Mouse (Mus musculus) telencephalon, adult 2 months (tissue): ENCODE measurements around the gene Galnt18.

Source experiments
- DNase-seq: peaks from one replicate; pipeline ENCODE4 v3.0.0-alpha.2; 2011; ENCODE audit warnings: low read depth, low spot score

Galnt18 gene

GRCm38 (mm10) chr7:111563316-111564110 is 216.3 kb downstream of the Galnt18 start:
- DNase-seq: no peak

- DNase-seq: no peak
Observed at GRCm38 (mm10) chr7:111560097-111560496, 219.7 kb downstream of the Galnt18 start.

- DNase-seq: no peak
Observed at GRCm38 (mm10) chr7:111559011-111559410, 220.8 kb downstream of the Galnt18 start.

- DNase-seq: no peak
Observed at GRCm38 (mm10) chr7:111550987-111551386, 228.8 kb downstream of the Galnt18 start.

GRCm38 (mm10) chr7:111547069-111547468 is 232.7 kb downstream of the Galnt18 start:
- peak; percentile 57 for DNase-seq

GRCm38 (mm10) chr7:111545614-111546013 is 234.2 kb downstream of the Galnt18 start:
- no peak for DNase-seq

GRCm38 (mm10) chr7:111537946-111538345 is 241.8 kb downstream of the Galnt18 start:
- no peak for DNase-seq

GRCm38 (mm10) chr7:111534826-111535405 is 244.9 kb downstream of the Galnt18 start:
- no peak for DNase-seq

GRCm38 (mm10) chr7:111528961-111529643 is 250.7 kb downstream of the Galnt18 start:
- DNase-seq: no peak

- peak; percentile 15 for DNase-seq
Observed at GRCm38 (mm10) chr7:111528462-111528861, 251.3 kb downstream of the Galnt18 start.

- DNase-seq: no peak
Observed at GRCm38 (mm10) chr7:111520881-111521280, 258.9 kb downstream of the Galnt18 start.

- DNase-seq: peak; percentile 32
Observed at GRCm38 (mm10) chr7:111518581-111519242, 261.1 kb downstream of the Galnt18 start.

GRCm38 (mm10) chr7:111516882-111517281 is 262.9 kb downstream of the Galnt18 start:
- no peak for DNase-seq

- no peak for DNase-seq
Observed at GRCm38 (mm10) chr7:111515471-111515870, 264.3 kb downstream of the Galnt18 start.

GRCm38 (mm10) chr7:111509167-111509854 is 270.5 kb downstream of the Galnt18 start:
- DNase-seq: no peak

- DNase-seq: no peak
Observed at GRCm38 (mm10) chr7:111500616-111501015, 279.2 kb downstream of the Galnt18 start.

- no peak for DNase-seq
Observed at GRCm38 (mm10) chr7:111499255-111499790, 280.5 kb downstream of the Galnt18 start.

- no peak for DNase-seq
Observed at GRCm38 (mm10) chr7:111497191-111497590, 282.6 kb downstream of the Galnt18 start.

GRCm38 (mm10) chr7:111492242-111492949 is 287.4 kb downstream of the Galnt18 start:
- DNase-seq: no peak

GRCm38 (mm10) chr7:111491566-111491965 is 288.2 kb downstream of the Galnt18 start:
- DNase-seq: no peak
